ENCODE assay signal across 12 mouse cellular contexts in genomic region chr8:90832576-90833289, GRCm38 (mm10). TPM values are rescaled to one million over a fixed set of nuclear protein-coding genes. Genes with fewer than 3 reads are reported as not detected.
DNase-seq lines count a peak whose midpoint lies in the region; ATAC-seq and TF ChIP-seq lines count a peak whose summit lies in the region.
"Had no signal": no experiment of that assay in that cellular context is flagged by ENCODE, and none has a peak within 500 bp of the region (broad histone marks: within the 10 kb centered on the region; RNA-seq: fewer than 3 reads in every experiment).

No protein-coding gene starts in this region.

- no peak overlapping the region for H3K4me2 ChIP-seq in liver, embryonic 11.5 days

- H3K79me2 ChIP-seq in liver, adult 2 months (ENCODE audit: control insufficient read depth, insufficient read depth, low read length): peaks cover 9% of the 10 kb centered on the region; the same call in 1 of the 2 replicates

- 14% methylated on average over 5 of the region's 5 CpGs for WGBS in liver, adult 2 months
- WGBS in liver, embryonic 11.5 days: 50% methylated on average over 5 of the region's 5 CpGs

- 0 out of 2 replicates have a peak overlapping the region, but pooled peaks have one; percentile 20 for H3K9ac ChIP-seq in liver, adult 2 months (ENCODE audit: low read depth, low read length)
- H3K9ac ChIP-seq in liver, embryonic 11.5 days (ENCODE audit: low read depth, low read length): no peak overlapping the region

- no peaks in the 10 kb centered on the region for H3K36me3 ChIP-seq in liver, adult 2 months (ENCODE audit: control insufficient read depth, insufficient read depth, low read length)
- no peaks in the 10 kb centered on the region for H3K36me3 ChIP-seq in liver, embryonic 11.5 days (ENCODE audit: control insufficient read depth, insufficient read depth, low read length)

- no peak overlapping the region for H3K4me3 ChIP-seq in liver, adult 2 months (ENCODE audit: insufficient read depth, low read depth, low read length)
- H3K4me3 ChIP-seq in liver, embryonic 11.5 days (ENCODE audit: low read depth, low read length): no peak overlapping the region
- H3K4me3 ChIP-seq in embryonic fibroblast, embryonic 13.5 days (ENCODE audit: insufficient read depth, low read length): no peak overlapping the region

- H3K4me1 ChIP-seq in liver, adult 2 months (ENCODE audit: control insufficient read depth, insufficient read depth, low read length): peaks cover 31% of the 10 kb centered on the region
- H3K4me1 ChIP-seq in liver, embryonic 11.5 days (replicated peaks; ENCODE audit: control insufficient read depth, insufficient read depth, low read length): peaks cover 20% of the 10 kb centered on the region
- H3K4me1 ChIP-seq in embryonic fibroblast, embryonic 13.5 days (ENCODE audit: control insufficient read depth, insufficient read depth, low read length): peaks cover 12% of the 10 kb centered on the region

- no peak for ATAC-seq in liver, embryonic 11.5 days (replicated peaks; ENCODE audit: low FRiP score)

- TF ChIP-seq POLR2A in liver, adult 2 months (IDR thresholded peaks at IDR 0.05; ENCODE audit: extremely low read depth, insufficient read depth, low read length): no peak
- TF ChIP-seq POLR2A in embryonic fibroblast, embryonic 13.5 days (IDR thresholded peaks at IDR 0.05; ENCODE audit: low read depth, low read length): no peak

- H3K27ac ChIP-seq in liver, adult 2 months (replicated peaks; ENCODE audit: insufficient read depth, low read depth, low read length): peak overlapping the region; percentile 69
- H3K27ac ChIP-seq in liver, embryonic 11.5 days (ENCODE audit: low read depth, low read length): no peak overlapping the region
- peak overlapping the region; percentile 43; the same call in 1 of the 2 replicates for H3K27ac ChIP-seq in embryonic fibroblast, embryonic 13.5 days (ENCODE audit: insufficient read depth, low read length)

- no peak for TF ChIP-seq CTCF in liver, adult 2 months (IDR thresholded peaks at IDR 0.05; ENCODE audit: low read depth, low read length)
- TF ChIP-seq CTCF in embryonic fibroblast, embryonic 13.5 days (IDR thresholded peaks at IDR 0.05; ENCODE audit: borderline replicate concordance, insufficient read depth, low read length): no peak

- H3K9me3 ChIP-seq in liver, embryonic 11.5 days (ENCODE audit: control insufficient read depth, low read length): no peaks in the 10 kb centered on the region

- no peaks in the 10 kb centered on the region for H3K27me3 ChIP-seq in liver, adult 2 months (ENCODE audit: control insufficient read depth, insufficient read depth, low read length)
- H3K27me3 ChIP-seq in liver, embryonic 11.5 days (replicated peaks; ENCODE audit: control insufficient read depth, insufficient read depth, low read length): no peaks in the 10 kb centered on the region

- DNase-seq in cerebellum, adult 11 months: peak; percentile 15
- DNase-seq in cerebellum, adult 8-10 months: no peak
- peak; percentile 98 for DNase-seq in liver, adult 2 months (ENCODE audit: extremely low read depth, low read depth, low spot score)
- DNase-seq in liver, embryonic 11.5 days (ENCODE audit: low spot score): no peak
- DNase-seq in thymus, postnatal 14 days: no peak
- no peak for DNase-seq in ovary, postnatal 36 days (ENCODE audit: low spot score)
- DNase-seq in spleen, postnatal 10 days (ENCODE audit: low spot score in 2 of 2): no peak
- DNase-seq: layer of hippocampus, adult 9-11 months; spleen, adult 18-20 months had no signal

RNA-seq across cellular contexts. Expression of gene Chd9, which starts 4.6 kb away (rescaled TPM):
- 42.3 and 63.2 TPM in 2 replicates for total RNA-seq in liver, adult 2 months (2014; rRNA removed)
- polyA plus RNA-seq in liver, adult 2 months (2012; rRNA removed): 51.6 and 88.2 TPM in 2 replicates
- polyA plus RNA-seq in liver, embryonic 11.5 days (2014; fragmentation: Nextera tagmentation; extraction: Ambion mirVana): 22.0 and 25.3 TPM in 2 replicates
- 83.6 and 95.9 TPM in 2 replicates for polyA plus RNA-seq in embryonic fibroblast, embryonic 13.5 days (2011; ENCODE audit: insufficient read length, low read depth, missing spikeins)

RNA-seq across cellular contexts. Expression of gene Gm19935, which starts 15.5 kb away (rescaled TPM):
- 0.09 TPM in 1 of 2 replicates, not detected in the other for total RNA-seq in liver, adult 2 months (2014; rRNA removed)
- not detected in 2 replicates for polyA plus RNA-seq in liver, adult 2 months (2012; rRNA removed)
- polyA plus RNA-seq in liver, embryonic 11.5 days (2014; fragmentation: Nextera tagmentation; extraction: Ambion mirVana): not detected in 2 replicates
- polyA plus RNA-seq in embryonic fibroblast, embryonic 13.5 days (2011; ENCODE audit: insufficient read length, low read depth, missing spikeins): not detected in 2 replicates
- polyA plus RNA-seq: liver, embryonic 16.5 days; neural tube, embryonic 11.5 days had no signal

Comparison
In these comparisons a context has a peak if more than half of its experiments do, and no peak if none do; other contexts are left out.
1. DNase-seq: peak in cerebellum, adult 11 months (single experiment) and liver, adult 2 months (single experiment); none in cerebellum, adult 8-10 months (single experiment), liver, embryonic 11.5 days (single experiment), thymus, postnatal 14 days (single experiment), ovary, postnatal 36 days (single experiment) and spleen, postnatal 10 days (0 of 2).